Mouse (Mus musculus) hindbrain, embryonic 15.5 days (tissue): ENCODE results near the gene Lrig2. TPM values are rescaled to one million over a fixed set of nuclear protein-coding genes. Genes with fewer than 3 reads are reported as not detected.
A peak's percentile ranks its signal among the peaks of the same experiment; 100 is the strongest.

ENCODE experiments used
- ATAC-seq: fragments of 200-750 bp; cut with Nextera tagmentation; 2 replicates; pipeline ENCODE4 v1.8.0; 2017; ENCODE audit warnings: low read depth, moderate number of reproducible peaks, moderate TSS enrichment; ENCODE audit not compliant: low FRiP score
- H3K27ac ChIP-seq: fragments of 300-500 bp; sonication (generic); replicated peaks from 2 replicates; pipeline ENCODE4 v1.5.1; 2015; ENCODE audit warnings: mild to moderate bottlenecking, inconsistent platforms
- H3K27me3 ChIP-seq: fragments of 300-500 bp; sonication (generic); 2 replicates; pipeline ENCODE4 v1.6.1; 2015; ENCODE audit warnings: control low read depth, inconsistent platforms
- H3K36me3 ChIP-seq: fragments of 300-500 bp; sonication (generic); 2 replicates; pipeline ENCODE4 v1.6.1; 2015; ENCODE audit warnings: control low read depth, inconsistent platforms
- H3K4me1 ChIP-seq: fragments of 300-500 bp; sonication (generic); replicated peaks from 2 replicates; pipeline ENCODE4 v1.6.1; 2015; ENCODE audit warnings: control low read depth, inconsistent platforms
- H3K4me2 ChIP-seq: fragments of 300-500 bp; sonication (generic); 2 replicates; pipeline ENCODE4 v1.6.1; 2015; ENCODE audit warnings: moderate library complexity, mild to moderate bottlenecking, inconsistent platforms
- H3K4me3 ChIP-seq: fragments of 300-500 bp; sonication (generic); 2 replicates; pipeline ENCODE4 v1.5.1; 2015; ENCODE audit warnings: mild to moderate bottlenecking, inconsistent platforms
- H3K9ac ChIP-seq: fragments of 300-500 bp; sonication (generic); 2 replicates; pipeline ENCODE4 v1.6.1; 2015; ENCODE audit warnings: inconsistent platforms
- H3K9me3 ChIP-seq: fragments of 300-500 bp; sonication (generic); 2 replicates; pipeline ENCODE4 v1.6.1; 2016; ENCODE audit warnings: control low read depth, inconsistent platforms
- WGBS: fragments of 180-500 bp; shearing (Covaris S2); methylation state at CpG from one replicate; pipeline ENCODE4 v1.1.7; 2015; 5-methylcytosine and 5-hydroxymethylcytosine counted together
- polyA plus RNA-seq: library from polyadenylated mRNA; unstranded; fragments of >200 nt; fragmentation: Nextera tagmentation; extraction: Ambion mirVana; gene quantifications from 2 replicates; pipeline ENCODE4 v1.2.1, GENCODE M21; 2015

The Lrig2 gene
- polyA plus RNA-seq, 1 experiment from 2014 or later, result 25.5 TPM

DNA sequence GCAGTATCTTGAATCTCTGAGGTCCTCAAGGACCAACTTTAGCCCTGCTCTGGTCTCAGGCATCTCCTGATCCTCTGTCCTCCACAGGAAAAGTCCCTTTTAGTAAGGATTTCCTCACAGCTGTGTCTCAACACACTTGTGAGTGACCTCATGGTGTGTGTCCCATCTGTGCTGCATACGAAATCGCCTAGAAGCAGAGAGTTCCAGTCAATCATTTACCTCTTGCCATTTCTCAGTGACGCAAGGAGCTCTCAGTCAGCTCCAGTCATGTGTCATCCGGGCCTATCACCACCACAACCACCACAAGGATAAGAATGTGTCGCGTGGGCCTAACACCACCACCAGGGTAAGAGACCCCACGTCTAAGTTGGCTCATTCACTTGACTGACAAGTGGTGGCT, 90.8 kb downstream of the Lrig2 start:
- Histone ChIP-seq H3K4me2 (no peak overlapping the region), H3K36me3 (no peaks in the 10 kb centered on the region), H3K27ac (no peak overlapping the region), H3K4me1 (no peaks in the 10 kb centered on the region), H3K27me3 (no peaks in the 10 kb centered on the region), H3K4me3 (no peak overlapping the region), H3K9me3 (no peaks in the 10 kb centered on the region), H3K9ac (no peak overlapping the region)
- 83% methylated on average over 7 of the region's 7 CpGs for WGBS
- no peak for ATAC-seq

DNA sequence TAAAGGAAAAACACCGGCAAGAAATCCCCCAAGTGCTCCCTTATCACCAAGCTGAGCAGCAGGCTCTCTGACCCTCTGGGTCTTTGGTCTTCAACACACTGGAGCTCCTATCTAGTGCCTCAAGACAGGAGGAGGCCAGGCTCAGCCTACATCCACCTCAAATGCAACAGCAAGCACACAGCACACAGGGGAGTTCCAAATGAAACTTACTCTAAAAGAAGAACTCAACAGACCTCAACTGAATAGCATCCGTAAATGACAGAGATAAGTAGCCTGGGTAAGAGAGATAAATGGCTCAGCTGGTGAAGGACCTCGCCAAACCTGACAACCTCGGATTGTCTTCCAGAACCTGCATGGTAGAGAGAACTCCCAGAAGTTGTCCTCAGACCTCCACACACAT, 91.7 kb downstream of the Lrig2 start:
- Histone ChIP-seq H3K9me3 (no peaks in the 10 kb centered on the region), H3K4me1 (no peaks in the 10 kb centered on the region), H3K4me2 (no peak overlapping the region), H3K36me3 (no peaks in the 10 kb centered on the region), H3K4me3 (no peak overlapping the region), H3K27ac (no peak overlapping the region), H3K9ac (no peak overlapping the region), H3K27me3 (no peaks in the 10 kb centered on the region)
- 83% methylated on average over 4 of the region's 4 CpGs for WGBS
- ATAC-seq, result no peak

DNA sequence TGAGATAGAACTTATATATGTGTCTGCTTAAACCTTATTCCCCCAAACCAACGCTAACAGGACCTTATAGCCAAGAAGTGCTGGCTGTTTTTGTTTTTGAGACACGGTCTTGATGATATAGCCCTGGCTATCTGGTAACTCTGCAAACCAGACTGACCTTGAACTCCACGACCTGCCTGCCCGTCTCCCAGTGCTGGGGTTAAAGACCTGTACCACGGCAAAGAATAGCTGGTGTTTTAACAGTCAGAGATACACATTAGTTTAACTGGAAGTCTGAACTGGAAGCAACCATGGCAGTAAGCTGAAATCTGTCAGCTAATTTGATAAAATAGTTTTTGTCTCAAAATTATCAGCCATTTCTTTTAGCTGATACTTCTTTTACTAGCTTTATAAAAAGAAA, 94.9 kb downstream of the Lrig2 start:
- ATAC-seq, result no peak
- no peaks in the 10 kb centered on the region for H3K4me1 ChIP-seq
- H3K9ac ChIP-seq, result no peak overlapping the region
- H3K4me3 ChIP-seq, result no peak overlapping the region
- H3K36me3 ChIP-seq, result no peaks in the 10 kb centered on the region
- WGBS, result 79% methylated on average over 5 of the region's 5 CpGs
- H3K9me3 ChIP-seq, result no peaks in the 10 kb centered on the region
- H3K4me2 ChIP-seq, result no peak overlapping the region
- H3K27ac ChIP-seq, result no peak overlapping the region
- no peaks in the 10 kb centered on the region for H3K27me3 ChIP-seq

DNA sequence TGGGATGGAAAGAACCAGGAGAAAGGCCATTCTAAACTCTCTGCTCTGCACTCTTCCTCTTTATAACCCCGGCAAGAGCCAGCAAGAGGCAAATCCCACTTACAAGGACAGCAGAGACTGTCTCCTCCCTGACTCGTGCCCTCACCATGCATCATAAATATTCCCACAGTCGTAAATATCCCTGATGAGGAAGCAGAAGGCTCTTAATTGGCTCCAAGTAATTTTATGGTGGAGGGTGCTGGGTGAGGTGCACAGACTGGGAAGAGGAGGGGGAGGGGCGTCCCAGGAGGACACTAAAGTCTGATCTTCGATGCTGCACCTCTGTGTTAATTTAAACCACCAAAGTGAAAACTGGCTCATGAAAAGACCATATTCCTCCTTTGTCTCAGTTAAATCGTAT, 99.2 kb downstream of the Lrig2 start:
- Histone ChIP-seq H3K4me1 (no peaks in the 10 kb centered on the region), H3K4me3 (no peak overlapping the region), H3K27me3 (no peaks in the 10 kb centered on the region), H3K9me3 (no peaks in the 10 kb centered on the region), H3K36me3 (no peaks in the 10 kb centered on the region), H3K9ac (no peak overlapping the region), H3K27ac (no peak overlapping the region), H3K4me2 (no peak overlapping the region)
- ATAC-seq, result no peak
- 71% methylated on average over 6 of the region's 6 CpGs for WGBS

DNA sequence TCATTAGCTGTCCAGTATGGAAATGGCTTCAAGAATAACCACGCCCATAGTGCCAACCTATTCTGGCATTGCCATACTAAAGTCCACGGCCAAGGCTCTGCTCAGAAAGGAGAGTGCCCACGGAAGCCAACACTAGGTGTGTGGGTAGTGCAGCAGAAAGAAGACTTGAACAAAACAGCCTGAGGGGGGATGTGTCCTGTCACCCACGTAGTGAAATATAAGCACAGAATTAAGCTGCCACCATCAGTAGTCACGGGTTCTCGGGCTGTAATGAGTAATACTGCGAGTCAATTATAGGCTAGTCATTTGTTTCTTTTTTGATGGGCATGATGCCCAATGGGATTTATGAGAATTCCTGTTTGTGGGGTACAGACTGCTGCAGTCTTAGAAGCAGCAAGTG, 104.2 kb downstream of the Lrig2 start:
- Histone ChIP-seq H3K9me3 (no peaks in the 10 kb centered on the region), H3K9ac (no peak overlapping the region), H3K36me3 (no peaks in the 10 kb centered on the region), H3K4me3 (no peak overlapping the region), H3K4me1 (no peaks in the 10 kb centered on the region), H3K4me2 (no peak overlapping the region), H3K27me3 (no peaks in the 10 kb centered on the region), H3K27ac (no peak overlapping the region)
- WGBS, result 63% methylated on average over 7 of the region's 7 CpGs
- no peak for ATAC-seq

DNA sequence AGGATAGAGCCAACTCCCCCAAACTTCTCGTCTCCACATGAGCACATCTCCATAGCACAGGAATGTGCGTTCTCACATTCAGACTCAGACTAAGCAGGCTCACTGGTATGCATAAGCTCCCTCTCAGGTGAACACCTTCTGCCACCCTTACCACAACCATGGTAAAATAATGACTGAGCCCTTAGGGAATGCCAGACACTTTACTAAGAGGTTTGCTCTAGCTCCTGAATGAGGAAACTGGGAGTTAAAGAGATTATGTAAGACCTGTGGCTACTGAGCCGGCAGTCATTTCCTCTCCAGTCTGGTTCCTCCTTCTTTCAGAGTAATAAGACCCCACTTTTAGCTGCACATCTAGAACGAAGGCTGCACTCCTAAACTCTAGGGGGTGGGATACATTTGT, 108.1 kb downstream of the Lrig2 start:
- Histone ChIP-seq H3K4me1 (no peaks in the 10 kb centered on the region), H3K4me3 (no peak overlapping the region), H3K4me2 (no peak overlapping the region), H3K36me3 (no peaks in the 10 kb centered on the region), H3K27me3 (no peaks in the 10 kb centered on the region), H3K9ac (no peak overlapping the region), H3K9me3 (no peaks in the 10 kb centered on the region), H3K27ac (no peak overlapping the region)
- ATAC-seq, result no peak
- WGBS, result 90% methylated on average over 4 of the region's 4 CpGs

DNA sequence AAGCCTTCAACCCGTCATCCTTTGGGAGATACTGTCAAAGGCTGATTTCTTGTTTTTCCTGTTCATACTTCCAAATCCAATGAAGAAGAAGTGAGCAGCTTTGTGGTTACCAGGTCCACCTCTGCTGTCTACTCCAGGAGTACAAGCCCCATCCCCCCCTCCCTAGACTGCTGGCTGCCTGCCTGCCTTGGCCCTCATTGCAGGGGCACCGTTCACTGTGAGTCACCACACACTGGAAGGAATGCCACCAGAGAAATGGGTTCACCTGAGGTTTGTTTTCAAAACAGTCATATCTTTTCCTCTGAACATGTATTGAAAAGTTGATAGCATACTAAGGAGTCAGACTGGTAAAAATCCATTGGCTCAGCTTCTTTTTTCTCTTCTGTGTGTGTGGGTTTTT, 110.5 kb downstream of the Lrig2 start:
- no peak overlapping the region for H3K9ac ChIP-seq
- ATAC-seq, result no peak
- peaks cover 10% of the 10 kb centered on the region for H3K4me1 ChIP-seq
- WGBS, result 67% methylated on average over 2 of the region's 2 CpGs
- no peaks in the 10 kb centered on the region for H3K9me3 ChIP-seq
- H3K36me3 ChIP-seq, result no peaks in the 10 kb centered on the region
- H3K4me2 ChIP-seq, result no peak overlapping the region
- no peak overlapping the region for H3K4me3 ChIP-seq
- H3K27me3 ChIP-seq, result no peaks in the 10 kb centered on the region
- no peak overlapping the region for H3K27ac ChIP-seq

DNA sequence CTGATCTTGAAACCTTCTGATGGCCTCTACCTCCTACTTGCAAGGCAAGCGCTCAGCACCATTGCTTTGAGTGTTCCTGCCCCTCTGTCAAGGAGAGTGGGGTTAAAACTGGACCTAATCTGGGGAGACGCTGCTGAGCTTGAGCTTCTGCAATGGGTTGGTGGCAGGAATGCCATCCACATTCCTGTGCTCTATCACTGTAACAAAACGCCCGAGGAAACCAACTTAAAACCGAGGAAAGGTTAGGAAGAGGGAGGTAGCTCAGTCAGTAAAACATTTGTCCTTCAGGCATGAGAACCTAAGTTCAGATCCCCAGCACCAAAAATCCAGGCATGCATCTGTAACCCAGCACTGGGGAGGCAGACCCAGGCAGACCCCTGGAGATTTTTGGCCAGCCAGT, 111.6 kb downstream of the Lrig2 start:
- Histone ChIP-seq H3K9ac (no peak overlapping the region), H3K4me3 (no peak overlapping the region), H3K9me3 (no peaks in the 10 kb centered on the region), H3K4me1 (peaks cover 15% of the 10 kb centered on the region), H3K4me2 (no peak overlapping the region), H3K27me3 (no peaks in the 10 kb centered on the region), H3K36me3 (no peaks in the 10 kb centered on the region), H3K27ac (no peak overlapping the region)
- WGBS, result 90% methylated on average over 5 of the region's 5 CpGs
- ATAC-seq, result no peak

DNA sequence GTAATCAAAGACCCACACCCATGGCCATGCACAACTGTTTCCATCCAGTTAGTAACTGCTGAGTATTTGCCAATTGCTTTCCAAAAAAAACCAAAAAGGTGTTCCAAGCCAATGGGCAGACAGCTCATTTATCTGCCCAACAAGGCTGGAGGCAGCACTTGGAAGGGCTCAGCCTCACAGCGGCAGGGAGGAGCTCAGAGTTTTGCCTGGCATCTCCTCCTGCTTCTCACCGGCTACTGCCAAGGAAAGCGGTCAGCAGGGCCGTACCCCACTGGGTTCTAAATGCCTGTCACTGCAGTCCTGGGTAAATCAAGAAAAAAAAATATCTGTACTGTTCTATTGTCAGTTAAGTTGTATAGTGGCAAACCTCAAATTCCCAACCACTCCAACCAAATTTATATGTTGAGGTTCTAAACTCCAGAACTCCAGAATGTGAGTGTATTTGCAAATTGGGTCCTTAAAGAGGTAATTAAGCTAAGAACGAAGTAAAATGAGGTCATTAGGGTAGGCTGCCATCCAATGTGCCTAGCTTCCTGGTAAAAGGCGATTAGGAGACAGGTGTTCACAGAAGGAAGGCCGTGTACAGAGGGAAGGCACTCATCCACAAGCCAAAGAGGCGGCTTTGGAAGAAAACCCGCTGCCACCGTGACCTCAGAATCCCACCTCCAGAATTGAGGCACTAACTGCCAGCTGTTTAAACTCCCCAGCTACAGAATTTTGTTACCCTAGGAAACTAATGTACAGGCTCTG, 112.2 kb downstream of the Lrig2 start:
- 69% methylated on average over 10 of the region's 10 CpGs for WGBS
- Histone ChIP-seq H3K36me3 (no peaks in the 10 kb centered on the region), H3K4me2 (no peak overlapping the region), H3K27ac (no peak overlapping the region), H3K9me3 (no peaks in the 10 kb centered on the region), H3K9ac (no peak overlapping the region), H3K4me1 (peaks cover 15% of the 10 kb centered on the region), H3K27me3 (no peaks in the 10 kb centered on the region), H3K4me3 (no peak overlapping the region)
- no peak for ATAC-seq

DNA sequence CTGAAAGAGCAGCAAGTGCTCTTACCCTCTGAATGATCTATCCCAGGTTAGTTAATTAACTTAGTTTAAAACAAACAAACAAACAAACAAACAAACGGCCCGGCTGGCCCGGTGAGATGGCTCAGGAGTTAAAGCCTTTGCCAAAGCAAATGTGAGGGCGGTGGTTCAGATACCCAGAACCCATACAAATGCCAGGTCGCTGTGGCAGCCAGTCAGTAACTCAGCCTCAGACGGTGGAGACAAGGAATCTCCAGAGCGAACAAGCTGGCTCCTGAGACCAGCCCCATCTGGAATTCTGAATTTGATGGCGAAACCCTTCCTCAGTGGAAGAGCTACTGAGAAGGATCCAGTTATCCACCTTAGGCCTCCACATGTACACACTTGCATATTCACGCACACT, 114.4 kb downstream of the Lrig2 start:
- no peak for ATAC-seq
- Histone ChIP-seq H3K36me3 (no peaks in the 10 kb centered on the region), H3K4me2 (no peak overlapping the region), H3K9me3 (no peaks in the 10 kb centered on the region), H3K4me1 (peaks cover 15% of the 10 kb centered on the region), H3K9ac (no peak overlapping the region), H3K27ac (no peak overlapping the region), H3K4me3 (no peak overlapping the region), H3K27me3 (no peaks in the 10 kb centered on the region)
- WGBS, result 77% methylated on average over 9 of the region's 9 CpGs

DNA sequence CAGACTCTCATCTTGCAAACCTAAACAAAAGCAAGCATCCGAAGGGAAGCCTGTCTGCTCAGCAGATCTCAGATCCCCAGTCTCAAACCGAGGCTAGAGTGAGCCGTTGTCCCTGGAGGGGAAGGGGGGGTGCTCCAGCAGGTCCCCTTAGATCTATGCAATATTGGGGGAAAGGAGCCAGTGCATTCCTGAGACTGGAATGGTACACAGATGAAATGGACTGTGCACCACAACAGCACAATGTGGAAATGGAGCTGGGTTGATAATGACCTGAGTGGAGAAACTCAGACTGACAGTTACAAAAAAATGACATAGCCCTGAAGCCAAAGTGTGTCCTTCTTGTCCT, 115.0 kb downstream of the Lrig2 start:
- H3K9me3 ChIP-seq, result no peaks in the 10 kb centered on the region
- ATAC-seq, result peak; percentile 28; the same call in 1 of the 2 replicates
- no peak overlapping the region for H3K4me3 ChIP-seq
- no peaks in the 10 kb centered on the region for H3K27me3 ChIP-seq
- peak overlapping the region; percentile 31 for H3K4me2 ChIP-seq
- 19% methylated on average over 3 of the region's 3 CpGs for WGBS
- H3K36me3 ChIP-seq, result no peaks in the 10 kb centered on the region
- 0 out of 2 replicates have a peak overlapping the region, but pooled peaks have one; percentile 2 for H3K9ac ChIP-seq
- peaks cover 15% of the 10 kb centered on the region for H3K4me1 ChIP-seq
- H3K27ac ChIP-seq, result no peak overlapping the region; the same call in 1 of the 2 replicates

DNA sequence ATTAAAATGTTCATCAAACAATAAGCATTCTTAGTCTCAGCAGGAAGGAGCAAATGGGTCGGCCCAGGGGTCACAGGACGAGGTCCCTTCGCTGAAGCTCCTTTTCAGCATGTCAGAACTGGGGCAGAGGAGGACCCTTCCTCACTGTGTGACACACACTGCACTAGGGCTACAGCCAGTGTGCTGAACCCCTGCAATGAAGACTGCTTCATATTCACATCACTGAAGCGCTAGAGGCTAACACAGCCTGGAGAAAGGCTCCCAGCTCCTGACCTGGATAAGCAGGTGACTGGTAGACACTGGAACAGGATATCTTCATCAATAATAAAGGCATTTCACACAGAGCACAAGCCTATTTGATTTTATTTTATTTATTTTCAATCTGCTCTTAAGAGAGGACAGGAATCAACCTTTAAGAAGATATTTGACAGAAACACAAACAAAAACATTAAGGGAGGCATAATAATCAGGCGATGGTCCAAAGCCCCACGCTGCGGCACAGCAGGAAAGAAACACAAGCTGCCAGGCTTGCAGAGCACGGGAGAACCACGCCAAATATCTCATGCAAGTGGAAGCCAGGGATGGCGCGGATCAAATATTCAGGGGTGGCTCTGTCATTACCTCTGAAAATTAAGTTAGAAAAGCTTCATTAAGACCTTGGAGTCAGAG, 115.5 kb downstream of the Lrig2 start:
- H3K36me3 ChIP-seq, result no peaks in the 10 kb centered on the region
- H3K27me3 ChIP-seq, result no peaks in the 10 kb centered on the region
- peaks cover 15% of the 10 kb centered on the region for H3K4me1 ChIP-seq
- H3K4me3 ChIP-seq, result no peak overlapping the region
- peak overlapping the region; percentile 31; the same call in 1 of the 2 replicates for H3K27ac ChIP-seq
- no peaks in the 10 kb centered on the region for H3K9me3 ChIP-seq
- peak overlapping the region; percentile 31 for H3K4me2 ChIP-seq
- WGBS, result 19% methylated on average over 11 of the region's 11 CpGs
- ATAC-seq, result peak; percentile 49
- 0 out of 2 replicates have a peak overlapping the region, but pooled peaks have one; percentile 2 for H3K9ac ChIP-seq
